Mouse (Mus musculus): Measurements from ENCODE around the gene Fn3krp. TPM values are rescaled to one million over a fixed set of nuclear protein-coding genes. Genes with fewer than 3 reads are reported as not detected.

The Fn3krp gene
- polyA plus RNA-seq, 1 experiment from 2014 or later = 9.0 TPM

DNA sequence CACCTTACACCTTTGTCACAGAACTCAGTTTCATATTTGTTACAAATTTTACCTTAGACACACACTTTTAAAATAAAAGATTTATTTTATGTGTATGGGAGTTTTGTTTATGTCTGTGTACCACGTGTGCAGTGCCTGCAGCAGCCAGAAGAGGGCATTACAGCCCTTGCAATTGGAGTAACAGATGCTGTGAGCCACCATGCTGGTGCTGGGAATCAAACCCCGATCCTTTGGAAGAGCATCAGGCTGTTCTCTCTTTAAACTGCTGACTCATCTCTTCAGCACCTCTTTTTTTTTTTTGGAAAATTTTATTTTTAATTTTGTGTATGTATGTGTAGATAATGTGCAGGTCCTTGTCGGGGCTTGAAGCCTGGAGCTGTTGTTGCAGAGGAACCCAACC is 36.7 kb downstream of the Fn3krp start:
- ATAC-seq (replicated peaks) = no peak
- H3K9ac ChIP-seq (replicated peaks) = no peak overlapping the region

DNA sequence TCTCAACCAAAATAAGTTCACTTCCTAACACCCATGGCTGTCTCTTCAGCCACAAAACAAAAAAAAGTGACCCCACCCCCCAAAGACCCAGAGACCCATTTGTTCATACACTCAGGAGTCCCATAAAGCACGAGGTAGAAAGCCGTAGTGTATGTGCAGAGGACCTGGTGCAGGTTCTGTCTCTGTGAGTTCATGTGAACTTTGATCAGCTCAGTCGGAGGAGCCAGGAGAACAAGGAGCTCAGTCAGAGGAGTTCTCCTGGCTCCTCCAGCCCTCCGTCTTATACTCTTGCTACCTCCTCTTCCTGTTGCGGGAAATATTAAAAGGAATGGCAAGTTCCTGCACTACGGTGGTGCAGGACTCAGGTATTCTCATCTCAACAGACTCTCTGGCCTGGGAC is 46.2 kb downstream of the Fn3krp start:
- H3K4me3 ChIP-seq = no peak overlapping the region
- no peaks in the 10 kb centered on the region for H3K4me1 ChIP-seq
- no peaks in the 10 kb centered on the region for H3K9me3 ChIP-seq
- 99% methylated on average over 6 of the region's 6 CpGs for WGBS
- no peak overlapping the region for H3K27ac ChIP-seq (replicated peaks)
- H3K27me3 ChIP-seq = no peaks in the 10 kb centered on the region
- H3K4me2 ChIP-seq (replicated peaks) = no peak overlapping the region
- ATAC-seq (replicated peaks) = no peak
- no peak overlapping the region for H3K9ac ChIP-seq (replicated peaks)
- H3K36me3 ChIP-seq = peaks cover 51% of the 10 kb centered on the region

More for the DNA sequence above, 36.7 kb downstream of the Fn3krp start:
- H3K9me3 ChIP-seq = no peaks in the 10 kb centered on the region
- peaks cover 13% of the 10 kb centered on the region for H3K4me1 ChIP-seq
- H3K27me3 ChIP-seq = no peaks in the 10 kb centered on the region
- no peak overlapping the region for H3K4me2 ChIP-seq (replicated peaks)
- H3K27ac ChIP-seq (replicated peaks) = no peak overlapping the region
- peaks cover 64% of the 10 kb centered on the region for H3K36me3 ChIP-seq
- 89% methylated on average over 3 of the region's 3 CpGs for WGBS
- H3K4me3 ChIP-seq = no peak overlapping the region

DNA sequence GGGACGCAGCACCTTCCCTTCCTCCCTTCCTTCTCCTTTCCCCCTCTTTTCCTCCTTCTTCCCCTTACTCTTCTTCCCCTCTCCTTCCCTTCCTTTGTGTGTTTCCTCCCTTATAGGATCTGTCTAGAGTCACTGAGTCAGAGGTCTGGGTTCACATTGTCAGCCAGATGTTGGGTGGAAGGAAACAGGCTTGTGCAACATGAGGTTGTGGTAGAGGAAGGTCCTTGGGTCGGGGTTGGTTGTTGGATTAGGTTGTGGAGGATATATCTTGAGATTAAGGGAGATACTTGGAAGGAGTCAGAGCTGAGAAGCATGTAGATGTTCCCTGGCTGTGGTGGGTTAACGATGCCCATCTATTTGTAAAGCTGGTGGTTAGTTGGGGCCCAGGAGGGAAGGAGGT is 53.6 kb downstream of the Fn3krp start:
- Histone ChIP-seq H3K4me2 (replicated peaks) (no peak overlapping the region), H3K4me3 (no peak overlapping the region), H3K9me3 (no peaks in the 10 kb centered on the region), H3K4me1 (no peaks in the 10 kb centered on the region), H3K27me3 (no peaks in the 10 kb centered on the region), H3K36me3 (peaks cover 19% of the 10 kb centered on the region; the same call in 1 of the 2 replicates), H3K9ac (replicated peaks) (no peak overlapping the region), H3K27ac (replicated peaks) (no peak overlapping the region)
- ATAC-seq (replicated peaks) = no peak
- WGBS = 77% methylated on average over 3 of the region's 3 CpGs

DNA sequence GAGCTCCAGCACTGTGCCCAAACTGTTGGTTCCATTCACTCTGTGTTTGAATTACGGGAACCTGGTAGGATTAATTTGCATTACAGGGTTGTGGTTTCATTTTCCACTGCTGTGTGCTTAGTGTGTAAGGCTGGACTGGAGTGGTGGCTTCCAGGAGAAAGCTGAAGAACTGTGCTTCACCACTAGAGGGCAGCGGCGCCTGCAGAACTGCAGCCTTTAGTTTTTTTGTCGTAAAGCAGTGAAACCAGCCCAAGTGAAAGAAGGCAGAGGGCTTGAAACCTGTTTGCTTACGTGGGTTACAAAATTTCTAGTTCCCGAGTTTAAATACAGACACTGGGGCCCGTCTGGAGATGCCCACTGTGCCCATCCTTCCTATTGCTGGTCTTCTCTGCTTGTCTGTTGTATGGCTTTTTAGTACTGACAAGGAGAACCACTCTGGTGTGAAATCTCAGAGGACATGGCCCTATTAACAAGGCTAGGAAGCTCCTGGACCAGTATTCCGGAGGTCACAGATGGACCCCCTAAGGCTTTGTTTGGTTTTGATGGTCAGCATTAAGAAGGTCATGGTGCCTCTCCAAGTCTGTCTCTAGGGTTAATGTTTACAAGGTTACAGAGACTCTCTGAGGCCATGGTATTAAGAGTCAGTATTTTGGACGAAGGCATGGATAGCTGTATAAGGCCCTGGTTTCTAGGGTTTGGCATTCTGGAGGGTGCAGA is 54.7 kb downstream of the Fn3krp start:
- Histone ChIP-seq H3K9me3 (no peaks in the 10 kb centered on the region), H3K9ac (replicated peaks) (no peak overlapping the region), H3K27me3 (no peaks in the 10 kb centered on the region), H3K36me3 (peaks cover 19% of the 10 kb centered on the region; the same call in 1 of the 2 replicates), H3K27ac (replicated peaks) (no peak overlapping the region), H3K4me1 (no peaks in the 10 kb centered on the region), H3K4me2 (replicated peaks) (no peak overlapping the region), H3K4me3 (no peak overlapping the region)
- peak; percentile 38; the same call in 1 of the 2 replicates for ATAC-seq (replicated peaks)
- 37% methylated on average over 9 of the region's 9 CpGs for WGBS

DNA sequence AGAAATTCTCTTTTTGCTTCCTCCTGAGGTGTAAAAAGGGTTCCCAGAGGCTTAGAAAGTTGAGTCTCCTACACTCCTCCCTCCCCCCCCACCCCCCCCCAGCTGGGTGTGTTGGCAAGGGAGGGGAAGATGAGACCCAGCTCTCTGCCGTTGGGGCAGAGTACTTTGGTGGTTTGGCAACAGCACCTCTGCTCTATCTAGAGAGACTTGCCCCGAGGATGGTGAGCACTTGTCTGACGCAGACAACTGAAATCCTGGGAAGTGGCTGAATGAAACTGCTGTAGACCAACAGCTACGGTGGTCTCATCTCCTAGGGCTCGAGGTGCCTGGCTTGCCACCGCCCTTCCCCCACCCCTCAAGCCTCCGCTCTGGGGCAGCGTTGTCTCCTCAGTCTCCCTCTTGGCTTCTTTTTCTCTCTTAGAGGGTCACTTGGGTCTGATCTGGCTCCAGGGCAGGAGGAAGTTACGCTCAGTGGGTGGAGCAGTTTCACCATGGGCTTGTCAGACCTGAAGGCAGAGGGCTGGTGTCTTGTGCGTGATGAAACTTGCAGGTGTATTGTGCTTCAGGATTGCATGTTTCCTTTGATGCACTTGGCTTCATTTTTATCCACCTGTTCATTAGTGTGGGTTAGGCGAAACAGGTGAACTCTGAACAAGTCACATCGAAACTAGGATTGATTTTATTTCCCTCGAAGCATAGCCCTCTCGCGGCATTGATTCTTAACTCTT is 58.4 kb downstream of the Fn3krp start:
- ATAC-seq (replicated peaks) = no peak
- Histone ChIP-seq H3K4me1 (no peaks in the 10 kb centered on the region), H3K36me3 (peaks cover 25% of the 10 kb centered on the region; the same call in 1 of the 2 replicates), H3K9ac (replicated peaks) (no peak overlapping the region), H3K9me3 (no peaks in the 10 kb centered on the region), H3K27me3 (no peaks in the 10 kb centered on the region), H3K4me3 (no peak overlapping the region), H3K27ac (replicated peaks) (no peak overlapping the region), H3K4me2 (replicated peaks) (no peak overlapping the region)
- 92% methylated on average over 15 of the region's 15 CpGs for WGBS

Small RNA genes lying within 50 kb of the gene (microRNA-seq; reads per million reads assigned to microRNA genes)
- gene Mir7236 = not detected

Other genes with a start within 250 kb of the Fn3krp start
- gene Hexdc, start 217.0 kb upstream of the Fn3krp start, polyA plus RNA-seq (2015; fragmentation: Nextera tagmentation; extraction: Ambion mirVana) = 14.3 and 17.1 TPM in 2 replicates
- 14.4 and 16.7 TPM in 2 replicates for gene Ogfod3, start 216.7 kb upstream of the Fn3krp start, polyA plus RNA-seq (2015; fragmentation: Nextera tagmentation; extraction: Ambion mirVana)
- gene Cybc1, start 192.1 kb upstream of the Fn3krp start, polyA plus RNA-seq (2015; fragmentation: Nextera tagmentation; extraction: Ambion mirVana) = 40.4 and 44.3 TPM in 2 replicates
- gene Narf, start 184.1 kb upstream of the Fn3krp start, polyA plus RNA-seq (2015; fragmentation: Nextera tagmentation; extraction: Ambion mirVana) = 86.4 and 106 TPM in 2 replicates
- 14.2 and 14.6 TPM in 2 replicates for gene Foxk2, start 161.4 kb upstream of the Fn3krp start, polyA plus RNA-seq (2015; fragmentation: Nextera tagmentation; extraction: Ambion mirVana)
- gene Wdr45b, start 67.0 kb upstream of the Fn3krp start, polyA plus RNA-seq (2015; fragmentation: Nextera tagmentation; extraction: Ambion mirVana) = 86.2 and 87.0 TPM in 2 replicates
- gene Rab40b, start 33.1 kb upstream of the Fn3krp start, polyA plus RNA-seq (2015; fragmentation: Nextera tagmentation; extraction: Ambion mirVana) = 6.7 and 7.8 TPM in 2 replicates
- gene Fn3k, start 13.5 kb downstream of the Fn3krp start, polyA plus RNA-seq (2015; fragmentation: Nextera tagmentation; extraction: Ambion mirVana) = 3.0 and 4.1 TPM in 2 replicates
- gene Tbcd, start 30.5 kb downstream of the Fn3krp start, polyA plus RNA-seq (2015; fragmentation: Nextera tagmentation; extraction: Ambion mirVana) = 54.1 and 55.2 TPM in 2 replicates
- 0.41 and 0.45 TPM in 2 replicates for gene Zfp750, start 97.9 kb downstream of the Fn3krp start, polyA plus RNA-seq (2015; fragmentation: Nextera tagmentation; extraction: Ambion mirVana)

Measured in forebrain, embryonic 15.5 days (tissue).